Mouse (Mus musculus) cerebellum, adult 2 months (tissue): ENCODE data around the gene Ankrd2. TPM values are rescaled to one million over a fixed set of nuclear protein-coding genes. Genes with fewer than 3 reads are reported as not detected.
A peak's percentile ranks its signal among the peaks of the same experiment; 100 is the strongest.

Source experiments
- DNase-seq, 2 experiments: peaks; one replicate each; pipeline ENCODE4 v3.0.0; 2021
- H3K27ac ChIP-seq: fragments of 200-500 bp; 2 replicates; pipeline ENCODE4 v1.5.1; 2012; ENCODE audit warnings: low read length, control low read depth, inconsistent platforms; ENCODE audit not compliant: insufficient read depth
- H3K27me3 ChIP-seq: fragments of 200-500 bp; 2 replicates; pipeline ENCODE4 v1.6.1; 2012; ENCODE audit warnings: inconsistent platforms, mild to moderate bottlenecking, low read length, moderate library complexity; ENCODE audit not compliant: control insufficient read depth, insufficient read depth
- H3K4me1 ChIP-seq: fragments of 200-500 bp; 2 replicates; pipeline ENCODE4 v1.6.1; 2011; ENCODE audit warnings: low read length; ENCODE audit not compliant: control insufficient read depth, insufficient read depth
- H3K4me3 ChIP-seq: fragments of 200-500 bp; replicated peaks from 2 replicates; pipeline ENCODE3; 2011; ENCODE audit warnings: mild to moderate bottlenecking, low read depth, low read length, control low read depth; ENCODE audit not compliant: insufficient read depth
- CTCF ChIP-seq: fragments of 200-500 bp; IDR thresholded peaks from 2 replicates; pipeline ENCODE4 v1.5.1; 2011; ENCODE audit warnings: low read depth, mild to moderate bottlenecking, control low read depth, low read length, moderate library complexity, borderline replicate concordance; ENCODE audit not compliant: insufficient read depth
- POLR2A ChIP-seq: fragments of 200-500 bp; IDR thresholded peaks from 2 replicates; pipeline ENCODE4 v1.6.1; 2011; ENCODE audit warnings: low read length, control low read depth, borderline replicate concordance; ENCODE audit not compliant: insufficient read depth
- WGBS: fragments of 180-500 bp; shearing (Covaris S2); methylation state at CpG from one replicate; pipeline ENCODE4 v1.1.7; 2018; 5-methylcytosine and 5-hydroxymethylcytosine counted together
- polyA plus RNA-seq: library from polyadenylated mRNA; depleted of rRNA; stranded (reverse); fragments of >200 nt; gene quantifications from 2 replicates; pipeline ENCODE4 v1.2.3, GENCODE M21; 2012

Gene Ankrd2
- polyA plus RNA-seq, 1 experiment = 0.54 TPM

GRCm38 (mm10) chr19:42016840-42017239 is 19.0 kb upstream of the Ankrd2 start:
- no peak for DNase-seq
- H3K4me1 ChIP-seq = peaks cover 32% of the 10 kb centered on the region
- TF ChIP-seq CTCF = no peak
- TF ChIP-seq POLR2A = no peak
- no peak overlapping the region for H3K4me3 ChIP-seq
- H3K27ac ChIP-seq = peak overlapping the region; percentile 18
- no peaks in the 10 kb centered on the region for H3K27me3 ChIP-seq
- WGBS = 33% methylated on average over 5 of the region's 5 CpGs

DNA sequence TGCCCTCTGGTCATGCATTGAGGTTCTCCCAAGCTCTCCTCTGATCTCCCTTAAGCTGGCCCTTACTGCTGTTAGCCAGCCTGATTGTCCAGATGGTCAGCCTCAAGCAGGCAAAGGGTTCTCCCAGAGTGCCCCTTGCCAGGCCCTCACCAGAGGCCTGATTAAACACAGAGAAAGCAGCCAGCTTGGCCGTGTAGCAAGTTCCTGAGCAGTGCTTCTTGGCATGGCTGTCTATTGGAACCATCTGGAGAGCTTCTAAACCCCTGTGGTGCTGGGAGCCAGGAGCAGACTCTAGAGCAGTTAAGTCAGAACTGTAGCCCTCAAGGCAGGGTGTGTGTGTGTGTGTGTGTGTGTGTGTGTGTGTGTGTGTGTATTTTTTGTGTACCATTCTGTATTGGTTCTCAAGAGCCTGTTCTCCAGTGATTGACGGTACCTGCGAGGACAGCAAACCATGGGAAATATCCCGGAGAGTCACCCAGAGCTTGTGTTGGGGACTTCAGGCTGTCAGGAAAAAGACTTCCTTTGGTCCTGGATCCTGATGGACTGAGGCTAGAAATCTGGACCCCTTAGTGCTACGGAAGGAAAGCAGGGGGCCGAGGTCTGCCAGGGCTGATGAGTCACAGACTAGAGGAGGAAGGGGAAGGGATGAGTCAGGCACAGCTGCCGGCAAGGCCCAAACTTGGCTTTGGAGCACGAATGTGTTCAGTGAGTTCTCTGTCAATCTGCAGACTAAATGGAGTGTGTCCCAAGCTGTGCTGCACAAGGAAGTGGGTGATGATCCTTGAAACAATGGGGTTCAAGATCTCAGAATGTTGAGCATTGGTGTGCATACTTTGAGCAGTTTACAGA is 18.2 kb upstream of the Ankrd2 start:
- TF ChIP-seq CTCF (no peak), POLR2A (no peak)
- peak; percentile 90 to 98 for DNase-seq
- no peaks in the 10 kb centered on the region for H3K27me3 ChIP-seq
- H3K4me3 ChIP-seq = no peak overlapping the region
- peaks cover 36% of the 10 kb centered on the region for H3K4me1 ChIP-seq
- peak overlapping the region; percentile 52 for H3K27ac ChIP-seq
- 6% methylated on average over 8 of the region's 8 CpGs for WGBS

DNA sequence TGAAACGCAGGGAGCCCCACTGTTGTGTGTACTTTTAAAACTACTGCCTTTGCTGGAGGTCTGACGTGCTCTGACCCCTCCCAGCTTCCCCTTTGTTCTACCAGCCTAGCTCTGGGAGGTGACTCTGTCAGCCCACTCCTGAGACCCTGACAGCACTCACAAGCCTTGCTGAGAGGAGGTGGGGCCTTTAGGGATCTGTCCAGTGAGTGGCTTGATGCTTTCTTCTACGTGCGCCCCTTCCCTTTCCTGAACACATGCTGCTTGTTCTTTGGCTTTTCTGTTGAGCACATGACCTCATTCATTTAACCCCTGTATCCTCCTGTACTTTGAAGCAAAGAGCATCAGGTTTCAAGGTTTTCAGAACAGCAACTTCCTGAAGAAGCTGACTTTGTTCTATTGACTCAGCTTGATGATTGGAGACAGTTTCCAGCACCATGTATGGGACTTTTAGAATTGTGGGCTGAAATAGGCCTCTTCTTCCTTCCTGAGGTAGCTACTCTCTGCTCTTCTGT is 16.7 kb upstream of the Ankrd2 start:
- Histone ChIP-seq H3K4me3 (no peak overlapping the region), H3K27ac (no peak overlapping the region), H3K27me3 (no peaks in the 10 kb centered on the region), H3K4me1 (peaks cover 43% of the 10 kb centered on the region)
- DNase-seq = no peak
- no peak for TF ChIP-seq POLR2A
- TF ChIP-seq CTCF = no peak
- WGBS = 83% methylated on average over 4 of the region's 4 CpGs

GRCm38 (mm10) chr19:42021681-42022541 is 13.9 kb upstream of the Ankrd2 start:
- Histone ChIP-seq H3K27me3 (no peaks in the 10 kb centered on the region), H3K4me3 (no peak overlapping the region), H3K27ac (no peak overlapping the region), H3K4me1 (peaks cover 32% of the 10 kb centered on the region)
- 64% methylated on average over 10 of the region's 10 CpGs for WGBS
- DNase-seq = no peak
- TF ChIP-seq POLR2A (no peak), CTCF (no peak)

GRCm38 (mm10) chr19:42022542-42022848 is 13.3 kb upstream of the Ankrd2 start:
- no peak overlapping the region for H3K4me3 ChIP-seq
- no peak for DNase-seq
- no peaks in the 10 kb centered on the region for H3K27me3 ChIP-seq
- 91% methylated on average over 2 of the region's 2 CpGs for WGBS
- no peak overlapping the region for H3K27ac ChIP-seq
- H3K4me1 ChIP-seq = peaks cover 30% of the 10 kb centered on the region
- TF ChIP-seq POLR2A (no peak), CTCF (no peak)

GRCm38 (mm10) chr19:42026158-42026557 is 9.6 kb upstream of the Ankrd2 start:
- TF ChIP-seq POLR2A (no peak), CTCF (peak; percentile 96)
- WGBS = 2% methylated on average over 5 of the region's 5 CpGs
- Histone ChIP-seq H3K4me1 (peaks cover 14% of the 10 kb centered on the region), H3K4me3 (no peak overlapping the region), H3K27ac (no peak overlapping the region), H3K27me3 (no peaks in the 10 kb centered on the region)
- peak; percentile 84 to 91 for DNase-seq

DNA sequence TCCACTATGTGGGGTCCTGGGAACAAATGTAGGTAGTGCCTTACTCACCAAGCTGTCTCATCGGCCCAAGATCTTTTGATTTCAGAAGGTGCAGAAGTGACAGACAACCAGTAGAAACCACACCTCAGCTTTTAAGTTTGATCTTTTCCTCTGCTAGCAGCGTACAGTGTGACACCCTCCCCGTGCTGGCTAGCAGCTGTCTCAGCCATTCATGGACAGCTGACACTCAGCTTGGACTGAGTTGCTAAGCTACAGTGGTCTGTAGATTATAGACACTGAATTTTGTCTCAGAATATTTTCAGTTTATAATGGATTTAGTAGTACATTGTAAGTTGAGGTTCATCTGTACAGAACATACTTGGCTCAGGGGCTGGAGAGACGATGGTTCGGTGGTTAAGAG is 4.7 kb upstream of the Ankrd2 start:
- no peak for DNase-seq
- WGBS = 85% methylated on average over 5 of the region's 5 CpGs
- Histone ChIP-seq H3K4me3 (no peak overlapping the region), H3K4me1 (peaks cover 22% of the 10 kb centered on the region), H3K27me3 (no peaks in the 10 kb centered on the region), H3K27ac (no peak overlapping the region)
- TF ChIP-seq POLR2A (no peak), CTCF (no peak)

GRCm38 (mm10) chr19:42033611-42034010 is 2.2 kb upstream of the Ankrd2 start:
- peaks cover 27% of the 10 kb centered on the region for H3K4me1 ChIP-seq
- no peak overlapping the region for H3K4me3 ChIP-seq
- DNase-seq = peak in 1 of 2 experiments; percentile 45
- H3K27ac ChIP-seq = no peak overlapping the region
- H3K27me3 ChIP-seq = no peaks in the 10 kb centered on the region
- 31% methylated on average over 14 of the region's 14 CpGs for WGBS
- TF ChIP-seq POLR2A = no peak
- TF ChIP-seq CTCF = no peak
